8 mouse cellular contexts compared by ENCODE assay signal in the genomic region with DNA sequence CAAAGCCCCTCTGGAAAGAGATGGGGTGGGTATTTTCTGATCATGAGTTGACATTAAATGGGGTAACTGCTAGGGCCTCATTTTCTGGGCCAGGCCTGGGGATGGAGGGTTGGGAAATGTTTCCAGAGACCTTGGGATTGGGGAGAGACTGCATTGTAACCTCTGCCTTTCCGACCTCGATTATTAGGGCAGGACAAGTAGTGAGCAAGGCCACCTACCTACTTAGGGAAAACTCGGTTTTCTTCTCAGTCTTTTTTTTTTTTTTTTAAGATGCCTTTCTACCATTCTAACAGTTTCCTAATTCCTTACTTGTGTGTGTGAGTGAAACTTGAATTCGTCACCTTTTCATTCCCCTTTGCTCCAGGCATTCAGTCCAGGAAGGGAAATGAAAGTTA. TPM values are rescaled to one million over a fixed set of nuclear protein-coding genes. Genes with fewer than 3 reads are reported as not detected.
DNase-seq lines count a peak whose midpoint lies in the region; ATAC-seq and TF ChIP-seq lines count a peak whose summit lies in the region.

No protein-coding gene starts in this region.

- H3K27me3 ChIP-seq in lung, embryonic 14.5 days (ENCODE audit: insufficient read depth, low read length), result no peaks in the 10 kb centered on the region
- no peaks in the 10 kb centered on the region for H3K27me3 ChIP-seq in embryonic facial prominence, embryonic 12.5 days
- no peaks in the 10 kb centered on the region for H3K27me3 ChIP-seq in hindbrain, postnatal 0 days (ENCODE audit: insufficient read depth, low read length)
- no peaks in the 10 kb centered on the region for H3K27me3 ChIP-seq in neural tube, embryonic 12.5 days (replicated peaks)

- 5% methylated on average over 4 of the region's 4 CpGs for WGBS in lung, embryonic 14.5 days
- 6% methylated on average over 4 of the region's 4 CpGs for WGBS in embryonic facial prominence, embryonic 12.5 days
- 11% methylated on average over 4 of the region's 4 CpGs for WGBS in hindbrain, postnatal 0 days
- 8% methylated on average over 4 of the region's 4 CpGs for WGBS in neural tube, embryonic 12.5 days

- no peak for TF ChIP-seq CTCF in lung, embryonic 14.5 days (IDR thresholded peaks at IDR 0.05; ENCODE audit: low read depth)
- TF ChIP-seq CTCF in hindbrain, postnatal 0 days (IDR thresholded peaks at IDR 0.05; ENCODE audit: low read depth), result no peak

- peak overlapping the region; percentile 98 for H3K9ac ChIP-seq in lung, embryonic 14.5 days
- H3K9ac ChIP-seq in embryonic facial prominence, embryonic 12.5 days, result peak overlapping the region; percentile 99
- peak overlapping the region; percentile 100 for H3K9ac ChIP-seq in hindbrain, postnatal 0 days (replicated peaks; ENCODE audit: low read length)
- peak overlapping the region; percentile 99 for H3K9ac ChIP-seq in neural tube, embryonic 12.5 days

- H3K4me2 ChIP-seq in lung, embryonic 14.5 days, result peak overlapping the region; percentile 72
- peak overlapping the region; percentile 65 for H3K4me2 ChIP-seq in embryonic facial prominence, embryonic 12.5 days (replicated peaks)
- peak overlapping the region; percentile 87 for H3K4me2 ChIP-seq in hindbrain, postnatal 0 days (ENCODE audit: low read depth, low read length)
- H3K4me2 ChIP-seq in neural tube, embryonic 12.5 days (replicated peaks), result peak overlapping the region; percentile 76

- peak overlapping the region; percentile 97; the same call in 1 of the 2 replicates for H3K27ac ChIP-seq in lung, embryonic 14.5 days (ENCODE audit: low read depth)
- H3K27ac ChIP-seq in embryonic facial prominence, embryonic 12.5 days, result peak overlapping the region; percentile 96
- H3K27ac ChIP-seq in hindbrain, postnatal 0 days, result peak overlapping the region; percentile 97
- H3K27ac ChIP-seq in neural tube, embryonic 12.5 days, result peak overlapping the region; percentile 75; the same call in 1 of the 2 replicates

- H3K4me1 ChIP-seq in lung, embryonic 14.5 days (ENCODE audit: insufficient read depth), result peaks cover 13% of the 10 kb centered on the region; the same call in 1 of the 2 replicates
- H3K4me1 ChIP-seq in embryonic facial prominence, embryonic 12.5 days, result peaks cover 14% of the 10 kb centered on the region
- H3K4me1 ChIP-seq in hindbrain, postnatal 0 days (ENCODE audit: insufficient read depth, low read length), result peaks cover 8% of the 10 kb centered on the region
- H3K4me1 ChIP-seq in neural tube, embryonic 12.5 days, result peaks cover 18% of the 10 kb centered on the region

- DNase-seq in lung, embryonic 14.5 days, result peak; percentile 23
- no peak for DNase-seq in lung, postnatal 10 days
- no peak for DNase-seq in hindbrain, postnatal 0 days (ENCODE audit: low spot score)
- no peak for DNase-seq in thymus, postnatal 14 days
- DNase-seq in left cerebral cortex, adult 9 months (ENCODE audit: low spot score in 2 of 2), result no peak

- no peaks in the 10 kb centered on the region for H3K9me3 ChIP-seq in lung, embryonic 14.5 days (ENCODE audit: low read depth, low read length)
- no peaks in the 10 kb centered on the region for H3K9me3 ChIP-seq in embryonic facial prominence, embryonic 12.5 days
- H3K9me3 ChIP-seq in hindbrain, postnatal 0 days (ENCODE audit: low read length), result no peaks in the 10 kb centered on the region
- H3K9me3 ChIP-seq in neural tube, embryonic 12.5 days, result no peaks in the 10 kb centered on the region

- peaks cover 25% of the 10 kb centered on the region for H3K36me3 ChIP-seq in lung, embryonic 14.5 days (ENCODE audit: insufficient read depth)
- H3K36me3 ChIP-seq in embryonic facial prominence, embryonic 12.5 days, result peaks cover 14% of the 10 kb centered on the region
- peaks cover 5% of the 10 kb centered on the region; the same call in 1 of the 2 replicates for H3K36me3 ChIP-seq in hindbrain, postnatal 0 days (ENCODE audit: insufficient read depth, low read length)
- H3K36me3 ChIP-seq in neural tube, embryonic 12.5 days, result peaks cover 18% of the 10 kb centered on the region

- ATAC-seq in lung, embryonic 14.5 days (ENCODE audit: insufficient read depth), result no peak
- ATAC-seq in embryonic facial prominence, embryonic 12.5 days (ENCODE audit: insufficient number of reproducible peaks, insufficient read depth, low FRiP score, low TSS enrichment), result no peak
- ATAC-seq in hindbrain, postnatal 0 days, result no peak
- no peak for ATAC-seq in neural tube, embryonic 12.5 days (ENCODE audit: low FRiP score, low read depth)
- ATAC-seq in cerebellum, adult (ENCODE audit: insufficient number of reproducible peaks, low FRiP score, low TSS enrichment), result no peak

- H3K4me3 ChIP-seq in lung, embryonic 14.5 days (ENCODE audit: low read depth, low read length), result peak overlapping the region; percentile 90
- peak overlapping the region; percentile 96 for H3K4me3 ChIP-seq in embryonic facial prominence, embryonic 12.5 days
- peak overlapping the region; percentile 68 for H3K4me3 ChIP-seq in hindbrain, postnatal 0 days (ENCODE audit: low read length)
- H3K4me3 ChIP-seq in neural tube, embryonic 12.5 days, result peak overlapping the region; percentile 97

RNA-seq across cellular contexts. Expression of gene Tlk2, which starts 3.9 kb away (rescaled TPM):
- 26.8 and 28.0 TPM in 2 replicates for polyA plus RNA-seq in lung, embryonic 14.5 days (2014; fragmentation: Nextera tagmentation; extraction: Ambion mirVana)
- 24.3 and 30.4 TPM in 2 replicates for polyA plus RNA-seq in embryonic facial prominence, embryonic 12.5 days (2016; fragmentation: Nextera tagmentation; extraction: Ambion mirVana)
- total RNA-seq in hindbrain, postnatal 0 days (2014; rRNA removed), result 43.3 and 50.4 TPM in 2 replicates
- 15.1 and 15.9 TPM in 2 replicates for polyA plus RNA-seq in hindbrain, postnatal 0 days (2015; fragmentation: Nextera tagmentation; extraction: Ambion mirVana)
- 22.1 and 25.4 TPM in 2 replicates for polyA plus RNA-seq in neural tube, embryonic 12.5 days (2016; fragmentation: Nextera tagmentation; extraction: Ambion mirVana)

RNA-seq across cellular contexts. Expression of gene Gm10842, which starts 35.8 kb away (rescaled TPM):
- not detected in 2 replicates for polyA plus RNA-seq in lung, embryonic 14.5 days (2014; fragmentation: Nextera tagmentation; extraction: Ambion mirVana)
- polyA plus RNA-seq in embryonic facial prominence, embryonic 12.5 days (2016; fragmentation: Nextera tagmentation; extraction: Ambion mirVana), result not detected in 2 replicates
- not detected in 2 replicates for total RNA-seq in hindbrain, postnatal 0 days (2014; rRNA removed)
- polyA plus RNA-seq in hindbrain, postnatal 0 days (2015; fragmentation: Nextera tagmentation; extraction: Ambion mirVana), result not detected in 2 replicates
- not detected in 2 replicates for polyA plus RNA-seq in neural tube, embryonic 12.5 days (2016; fragmentation: Nextera tagmentation; extraction: Ambion mirVana)

RNA-seq across cellular contexts. Expression of gene Mettl2, which starts 56.2 kb away (rescaled TPM):
- polyA plus RNA-seq in lung, embryonic 14.5 days (2014; fragmentation: Nextera tagmentation; extraction: Ambion mirVana), result 43.3 and 46.8 TPM in 2 replicates
- 51.2 and 53.3 TPM in 2 replicates for polyA plus RNA-seq in embryonic facial prominence, embryonic 12.5 days (2016; fragmentation: Nextera tagmentation; extraction: Ambion mirVana)
- 21.7 and 29.6 TPM in 2 replicates for total RNA-seq in hindbrain, postnatal 0 days (2014; rRNA removed)
- polyA plus RNA-seq in hindbrain, postnatal 0 days (2015; fragmentation: Nextera tagmentation; extraction: Ambion mirVana), result 31.1 and 33.2 TPM in 2 replicates
- 35.3 and 38.4 TPM in 2 replicates for polyA plus RNA-seq in neural tube, embryonic 12.5 days (2016; fragmentation: Nextera tagmentation; extraction: Ambion mirVana)
